ENCODE assay signal across 12 mouse cellular contexts in the genomic region with DNA sequence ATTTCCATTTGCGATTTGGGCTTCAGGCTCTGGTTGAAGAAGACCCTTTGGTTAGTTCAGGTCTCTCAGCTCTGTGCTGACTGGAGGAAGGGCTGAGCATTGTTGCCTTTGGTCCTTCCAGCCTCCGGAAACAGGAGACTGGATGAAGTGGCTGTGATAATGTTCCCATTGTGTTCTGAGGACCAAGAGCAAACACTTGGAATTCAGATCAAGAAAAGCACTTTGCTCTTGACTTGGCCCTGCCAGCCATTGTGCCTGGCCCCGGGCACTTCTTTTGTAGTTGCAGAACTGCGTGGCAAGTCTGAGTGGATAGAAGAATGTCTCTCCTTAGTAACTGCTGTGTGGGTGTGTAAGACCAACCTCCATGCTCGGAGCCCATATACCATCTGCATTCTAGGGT.
"Had no signal": no experiment of that assay in that cellular context is flagged by ENCODE, and none has a peak within 500 bp of the region (broad histone marks: within the 10 kb centered on the region; RNA-seq: fewer than 3 reads in every experiment).

No protein-coding gene starts in this region.

- H3K9me3 ChIP-seq: kidney, embryonic 15.5 days; liver, embryonic 13.5 days had no signal

- H3K27me3 ChIP-seq: kidney, embryonic 15.5 days; liver, embryonic 13.5 days had no signal

- H3K4me2 ChIP-seq: kidney, embryonic 15.5 days; liver, embryonic 13.5 days had no signal

- ATAC-seq: inflammation-experienced regulatory T-cells, adult 6 months; intestine, embryonic 16.5 days had no signal

- DNase-seq: kidney, adult 2 months; kidney, postnatal 10 days; kidney, postnatal 36 days; layer of hippocampus, adult 9-11 months; liver, embryonic 13.5 days; midbrain, embryonic 14.5 days; thymus, adult 18-20 months; thymus, postnatal 4 days had no signal

- H3K9ac ChIP-seq: kidney, embryonic 15.5 days; liver, embryonic 13.5 days had no signal

- H3K4me3 ChIP-seq: kidney, embryonic 15.5 days; liver, embryonic 13.5 days had no signal

- H3K36me3 ChIP-seq: liver, embryonic 13.5 days had no signal

- H3K27ac ChIP-seq: kidney, embryonic 15.5 days; liver, embryonic 13.5 days; macrophage had no signal

- H3K4me1 ChIP-seq: liver, embryonic 13.5 days had no signal
